Mouse (Mus musculus): ENCODE measurements around the gene Ciao2a. TPM values are rescaled to one million over a fixed set of nuclear protein-coding genes. Genes with fewer than 3 reads are reported as not detected.

The Ciao2a gene
- polyA plus RNA-seq, 1 experiment from 2014 or later: 176 TPM

GRCm38 (mm10) chr9:66142265-66142664 lies 15.9 kb downstream of the Ciao2a start:
- Histone ChIP-seq H3K27ac (no peak overlapping the region), H3K9ac (replicated peaks) (no peak overlapping the region), H3K9me3 (no peaks in the 10 kb centered on the region), H3K27me3 (no peaks in the 10 kb centered on the region), H3K4me3 (replicated peaks) (no peak overlapping the region), H3K4me2 (no peak overlapping the region), H3K36me3 (peaks cover 33% of the 10 kb centered on the region), H3K4me1 (replicated peaks) (no peaks in the 10 kb centered on the region)
- 61% methylated on average over 1 of the region's 1 CpGs for WGBS
- no peak for ATAC-seq (ENCODE audit: insufficient number of reproducible peaks, insufficient read depth, low FRiP score, low TSS enrichment, low read depth)

DNA sequence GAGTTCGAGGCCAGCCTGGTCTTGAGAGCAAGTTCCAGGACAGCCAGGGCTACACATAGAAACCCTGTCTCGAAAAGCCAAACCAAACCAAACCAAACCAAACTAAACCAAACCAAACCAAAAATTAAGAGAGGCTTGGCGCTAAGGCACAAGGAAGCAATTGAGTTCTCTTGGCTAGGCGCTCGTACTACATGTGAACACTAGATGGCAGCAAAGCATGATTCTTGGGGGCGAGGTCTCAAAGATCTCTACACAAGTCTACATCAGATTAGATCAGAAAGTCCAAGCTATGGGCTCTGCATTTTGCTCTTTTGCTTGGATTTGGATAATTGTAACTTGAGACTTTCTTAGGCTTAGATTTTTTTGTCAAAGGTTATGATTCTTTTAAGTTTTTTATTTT lies 17.8 kb downstream of the Ciao2a start:
- 6% methylated on average over 6 of the region's 6 CpGs for WGBS

DNA sequence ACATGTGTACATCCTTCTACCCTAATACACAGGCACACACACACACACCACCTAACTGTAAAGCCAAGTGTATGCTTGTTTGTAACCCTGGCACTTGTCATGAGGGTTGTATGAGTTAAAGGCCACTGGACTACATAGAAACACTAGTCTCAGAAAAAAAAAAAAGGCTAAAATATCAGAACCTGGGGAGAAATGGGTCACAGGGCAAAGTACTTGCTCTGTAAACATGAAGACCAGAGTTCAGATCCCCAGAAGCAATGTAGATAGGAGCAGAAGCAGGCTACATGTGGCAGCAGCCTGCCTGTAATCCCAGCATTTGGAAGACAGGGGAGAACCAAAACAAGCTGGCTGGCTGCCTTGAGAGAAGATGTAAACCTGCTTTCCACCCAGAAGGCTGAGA lies 19.7 kb downstream of the Ciao2a start:
- no peaks in the 10 kb centered on the region for H3K36me3 ChIP-seq
- no peak for ATAC-seq (ENCODE audit: insufficient number of reproducible peaks, insufficient read depth, low FRiP score, low TSS enrichment, low read depth)
- no peak overlapping the region for H3K4me2 ChIP-seq
- H3K27ac ChIP-seq: no peak overlapping the region
- no peak overlapping the region for H3K9ac ChIP-seq (replicated peaks)
- H3K27me3 ChIP-seq: no peaks in the 10 kb centered on the region
- H3K4me1 ChIP-seq (replicated peaks): no peaks in the 10 kb centered on the region
- no peaks in the 10 kb centered on the region for H3K9me3 ChIP-seq
- no peak overlapping the region for H3K4me3 ChIP-seq (replicated peaks)

More for the DNA sequence above, 17.8 kb downstream of the Ciao2a start:
- no peaks in the 10 kb centered on the region for H3K4me1 ChIP-seq (replicated peaks)
- no peak for ATAC-seq (ENCODE audit: insufficient number of reproducible peaks, insufficient read depth, low FRiP score, low TSS enrichment, low read depth)
- no peaks in the 10 kb centered on the region for H3K9me3 ChIP-seq
- H3K4me2 ChIP-seq: no peak overlapping the region
- H3K27ac ChIP-seq: no peak overlapping the region
- no peak overlapping the region for H3K9ac ChIP-seq (replicated peaks)
- no peak overlapping the region for H3K4me3 ChIP-seq (replicated peaks)
- H3K27me3 ChIP-seq: no peaks in the 10 kb centered on the region
- peaks cover 15% of the 10 kb centered on the region for H3K36me3 ChIP-seq

- Histone ChIP-seq H3K4me2 (no peak overlapping the region), H3K4me1 (replicated peaks) (no peaks in the 10 kb centered on the region)
- 63% methylated on average over 9 of the region's 9 CpGs for WGBS
Observed at GRCm38 (mm10) chr9:66152011-66152410, 25.6 kb downstream of the Ciao2a start.

DNA sequence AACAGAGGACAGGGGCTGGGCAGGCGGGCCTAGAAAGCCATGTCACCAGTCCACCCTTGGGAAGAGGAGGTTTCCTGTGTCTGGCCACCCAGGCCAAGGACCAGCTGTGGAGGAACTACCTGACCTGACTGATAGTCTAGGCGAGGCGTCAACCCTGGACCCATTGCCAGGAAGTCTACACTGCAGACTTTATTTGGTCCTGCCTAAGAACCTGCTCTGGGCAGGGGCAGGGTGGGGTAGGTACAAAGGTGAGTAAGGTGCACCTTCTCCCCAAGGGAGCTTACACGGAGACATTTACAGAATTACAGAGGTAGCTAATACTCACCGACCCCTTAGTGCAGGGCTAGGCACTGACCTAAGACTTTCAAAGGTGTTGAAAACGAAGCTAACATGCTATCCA lies 27.2 kb downstream of the Ciao2a start:
- peaks cover 25% of the 10 kb centered on the region for H3K27me3 ChIP-seq
- H3K27ac ChIP-seq: no peak overlapping the region
- H3K4me3 ChIP-seq (replicated peaks): no peak overlapping the region
- no peaks in the 10 kb centered on the region for H3K9me3 ChIP-seq
- no peaks in the 10 kb centered on the region for H3K36me3 ChIP-seq
- no peak overlapping the region for H3K4me2 ChIP-seq
- 83% methylated on average over 6 of the region's 6 CpGs for WGBS
- no peak for ATAC-seq (ENCODE audit: insufficient number of reproducible peaks, insufficient read depth, low FRiP score, low TSS enrichment, low read depth)
- H3K9ac ChIP-seq (replicated peaks): no peak overlapping the region
- H3K4me1 ChIP-seq (replicated peaks): no peaks in the 10 kb centered on the region

More at GRCm38 (mm10) chr9:66152011-66152410, 25.6 kb downstream of the Ciao2a start:
- Histone ChIP-seq H3K4me3 (replicated peaks) (no peak overlapping the region), H3K27ac (no peak overlapping the region), H3K27me3 (peaks cover 9% of the 10 kb centered on the region; the same call in 1 of the 2 replicates), H3K36me3 (no peaks in the 10 kb centered on the region), H3K9me3 (no peaks in the 10 kb centered on the region), H3K9ac (replicated peaks) (no peak overlapping the region)
- no peak for ATAC-seq (ENCODE audit: insufficient number of reproducible peaks, insufficient read depth, low FRiP score, low TSS enrichment, low read depth)

DNA sequence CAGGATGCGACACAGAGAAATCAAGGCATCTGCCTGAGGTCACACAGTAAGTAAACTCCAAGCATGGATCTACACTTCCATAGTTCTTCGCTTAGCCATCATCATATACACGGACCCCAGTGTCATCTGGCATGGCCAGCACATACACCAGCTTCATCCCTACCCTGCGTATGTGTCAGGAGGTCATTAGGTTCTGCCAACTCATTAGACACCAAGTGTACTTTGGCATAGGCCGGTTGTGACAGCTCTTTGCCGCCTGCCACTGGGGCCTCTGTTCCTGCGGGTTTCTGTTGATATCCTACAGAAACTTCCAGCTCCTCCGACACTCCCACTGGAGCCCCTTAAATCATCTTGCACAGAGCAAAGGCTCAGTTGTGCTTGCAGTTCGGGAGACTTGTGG lies 27.6 kb downstream of the Ciao2a start:
- Histone ChIP-seq H3K36me3 (no peaks in the 10 kb centered on the region), H3K4me3 (replicated peaks) (no peak overlapping the region), H3K4me2 (no peak overlapping the region), H3K27me3 (peaks cover 29% of the 10 kb centered on the region), H3K9ac (replicated peaks) (no peak overlapping the region), H3K9me3 (no peaks in the 10 kb centered on the region), H3K4me1 (replicated peaks) (no peaks in the 10 kb centered on the region), H3K27ac (no peak overlapping the region)
- ATAC-seq (ENCODE audit: insufficient number of reproducible peaks, insufficient read depth, low FRiP score, low TSS enrichment, low read depth): no peak
- 92% methylated on average over 9 of the region's 9 CpGs for WGBS

DNA sequence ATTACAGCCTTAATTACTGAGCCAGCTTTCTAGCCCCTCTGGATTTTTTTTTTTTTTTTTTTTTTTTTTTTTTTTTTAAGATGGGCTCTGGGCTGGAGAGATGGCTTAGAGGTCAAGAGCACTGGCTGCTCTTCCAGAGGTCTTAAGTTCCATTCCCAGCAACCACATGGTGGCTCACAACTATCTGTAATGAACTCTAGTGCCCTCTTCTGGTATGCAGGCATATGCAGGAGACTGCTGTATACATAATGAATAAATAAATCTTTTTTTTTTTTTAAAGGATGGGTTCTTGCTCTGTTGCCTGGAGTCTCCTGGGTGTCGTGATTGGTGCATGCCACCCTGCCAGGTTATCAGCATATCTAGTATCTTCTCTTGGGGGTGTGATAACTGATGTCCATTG lies 29.1 kb downstream of the Ciao2a start:
- H3K27me3 ChIP-seq: peaks cover 38% of the 10 kb centered on the region
- no peaks in the 10 kb centered on the region for H3K36me3 ChIP-seq
- no peak overlapping the region for H3K27ac ChIP-seq
- no peak overlapping the region for H3K4me3 ChIP-seq (replicated peaks)
- H3K4me2 ChIP-seq: no peak overlapping the region
- ATAC-seq (ENCODE audit: insufficient number of reproducible peaks, insufficient read depth, low FRiP score, low TSS enrichment, low read depth): no peak
- H3K9me3 ChIP-seq: no peaks in the 10 kb centered on the region
- H3K4me1 ChIP-seq (replicated peaks): no peaks in the 10 kb centered on the region
- no peak overlapping the region for H3K9ac ChIP-seq (replicated peaks)
- WGBS: 88% methylated on average over 1 of the region's 1 CpGs

DNA sequence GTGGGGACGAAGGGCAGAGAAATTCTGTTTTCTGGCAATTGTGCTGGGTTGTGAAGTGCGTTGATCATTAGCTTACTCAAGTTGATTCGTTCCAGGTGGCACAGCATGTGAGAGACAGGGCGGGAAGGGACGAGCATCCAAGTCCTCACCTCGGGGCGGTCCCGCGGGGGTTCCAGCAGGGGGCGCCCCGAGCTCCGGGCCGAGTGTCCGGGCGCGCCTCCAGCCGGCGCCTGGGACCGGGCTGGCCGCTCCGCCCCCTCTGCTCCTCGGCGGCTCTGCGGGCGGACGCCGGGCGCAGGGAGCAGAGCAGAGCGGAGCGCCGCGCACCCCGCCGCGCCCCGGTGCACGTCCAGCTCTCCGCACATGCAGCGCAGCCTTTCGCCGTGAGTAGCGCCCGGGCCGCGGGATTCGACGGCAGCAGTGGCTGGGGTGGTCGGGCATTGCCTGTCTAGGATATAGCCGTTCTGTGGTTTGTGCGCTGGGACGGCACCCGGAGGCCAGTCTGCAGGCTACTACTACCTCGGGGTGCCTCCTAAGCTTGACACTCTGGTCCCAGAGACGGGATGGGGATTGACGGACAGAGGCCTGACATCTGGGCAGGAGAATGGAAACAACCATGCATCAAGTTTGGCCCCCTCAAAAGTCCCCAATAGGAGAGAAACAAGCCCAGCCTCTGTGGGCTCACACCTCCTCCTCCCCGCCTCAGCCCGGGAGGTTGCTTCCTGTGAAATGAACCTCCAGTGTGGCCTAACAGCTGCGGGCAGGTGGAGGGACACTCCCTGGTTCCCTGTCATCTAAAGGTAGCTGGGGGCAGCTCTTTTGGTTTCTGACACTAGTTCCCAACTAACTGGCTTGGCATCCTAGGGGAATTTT lies 31.8 kb downstream of the Ciao2a start, which contains the start of gene Dapk2:
Dapk2 (plus strand) TSS at position 266 of the 873 bp plus-strand sequence.
- Histone ChIP-seq H3K9me3 (no peaks in the 10 kb centered on the region), H3K4me2 (peak within 1 kb of the TSS; percentile 64), H3K4me1 (replicated peaks) (no peaks in the 10 kb centered on the region), H3K4me3 (replicated peaks) (peak within 1 kb of the TSS; percentile 46), H3K27ac (no peak within 1 kb of the TSS), H3K9ac (replicated peaks) (peak within 1 kb of the TSS; percentile 51), H3K36me3 (no peaks in the 10 kb centered on the region), H3K27me3 (peaks cover 35% of the 10 kb centered on the region)
- peak; percentile 66 for ATAC-seq (ENCODE audit: insufficient number of reproducible peaks, insufficient read depth, low FRiP score, low TSS enrichment, low read depth)
- under 1% methylated on average over 58 of the region's 58 CpGs for WGBS

GRCm38 (mm10) chr9:66158885-66159430 lies 32.5 kb downstream of the Ciao2a start:
- Histone ChIP-seq H3K9me3 (no peaks in the 10 kb centered on the region), H3K4me2 (peak overlapping the region; percentile 64), H3K4me3 (replicated peaks) (no peak overlapping the region), H3K27ac (no peak overlapping the region), H3K9ac (replicated peaks) (no peak overlapping the region), H3K4me1 (replicated peaks) (no peaks in the 10 kb centered on the region), H3K36me3 (no peaks in the 10 kb centered on the region), H3K27me3 (peaks cover 35% of the 10 kb centered on the region)
- WGBS: 84% methylated on average over 6 of the region's 6 CpGs
- no peak for ATAC-seq (ENCODE audit: insufficient number of reproducible peaks, insufficient read depth, low FRiP score, low TSS enrichment, low read depth)

GRCm38 (mm10) chr9:66160155-66160554 lies 33.7 kb downstream of the Ciao2a start:
- ATAC-seq (ENCODE audit: insufficient number of reproducible peaks, insufficient read depth, low FRiP score, low TSS enrichment, low read depth): no peak
- no peak overlapping the region for H3K4me3 ChIP-seq (replicated peaks)
- peaks cover 35% of the 10 kb centered on the region for H3K27me3 ChIP-seq
- no peaks in the 10 kb centered on the region for H3K4me1 ChIP-seq (replicated peaks)
- no peak overlapping the region for H3K27ac ChIP-seq
- no peaks in the 10 kb centered on the region for H3K9me3 ChIP-seq
- WGBS: 92% methylated on average over 2 of the region's 2 CpGs
- no peak overlapping the region for H3K9ac ChIP-seq (replicated peaks)
- H3K36me3 ChIP-seq: no peaks in the 10 kb centered on the region
- no peak overlapping the region for H3K4me2 ChIP-seq

DNA sequence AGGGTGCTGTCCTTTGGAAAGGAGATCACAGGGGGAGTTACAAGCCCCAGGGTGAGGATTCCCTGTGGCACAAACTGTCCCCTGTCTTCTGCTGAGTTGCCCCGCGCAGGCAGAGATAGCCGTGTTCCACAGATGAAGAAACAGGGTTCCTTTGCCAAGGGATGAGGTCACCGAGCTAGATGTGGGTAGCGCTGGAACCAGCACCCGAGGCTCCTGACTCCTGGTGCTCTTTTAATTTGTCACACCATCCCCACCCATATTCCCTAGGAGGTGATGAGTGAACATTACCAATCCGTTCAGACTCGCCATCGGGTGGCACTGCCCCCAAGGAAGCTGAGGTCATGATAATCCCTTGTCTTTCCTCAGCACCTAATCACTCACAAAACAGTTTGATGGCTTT lies 36.6 kb downstream of the Ciao2a start:
- H3K36me3 ChIP-seq: no peaks in the 10 kb centered on the region
- H3K27me3 ChIP-seq: peaks cover 19% of the 10 kb centered on the region
- no peak overlapping the region for H3K4me2 ChIP-seq
- H3K27ac ChIP-seq: no peak overlapping the region
- H3K9me3 ChIP-seq: no peaks in the 10 kb centered on the region
- ATAC-seq (ENCODE audit: insufficient number of reproducible peaks, insufficient read depth, low FRiP score, low TSS enrichment, low read depth): no peak
- 82% methylated on average over 9 of the region's 9 CpGs for WGBS
- no peak overlapping the region for H3K4me3 ChIP-seq (replicated peaks)
- no peak overlapping the region for H3K9ac ChIP-seq (replicated peaks)
- peaks cover 4% of the 10 kb centered on the region; the same call in 1 of the 2 replicates for H3K4me1 ChIP-seq (replicated peaks)
